In the genomic region with DNA sequence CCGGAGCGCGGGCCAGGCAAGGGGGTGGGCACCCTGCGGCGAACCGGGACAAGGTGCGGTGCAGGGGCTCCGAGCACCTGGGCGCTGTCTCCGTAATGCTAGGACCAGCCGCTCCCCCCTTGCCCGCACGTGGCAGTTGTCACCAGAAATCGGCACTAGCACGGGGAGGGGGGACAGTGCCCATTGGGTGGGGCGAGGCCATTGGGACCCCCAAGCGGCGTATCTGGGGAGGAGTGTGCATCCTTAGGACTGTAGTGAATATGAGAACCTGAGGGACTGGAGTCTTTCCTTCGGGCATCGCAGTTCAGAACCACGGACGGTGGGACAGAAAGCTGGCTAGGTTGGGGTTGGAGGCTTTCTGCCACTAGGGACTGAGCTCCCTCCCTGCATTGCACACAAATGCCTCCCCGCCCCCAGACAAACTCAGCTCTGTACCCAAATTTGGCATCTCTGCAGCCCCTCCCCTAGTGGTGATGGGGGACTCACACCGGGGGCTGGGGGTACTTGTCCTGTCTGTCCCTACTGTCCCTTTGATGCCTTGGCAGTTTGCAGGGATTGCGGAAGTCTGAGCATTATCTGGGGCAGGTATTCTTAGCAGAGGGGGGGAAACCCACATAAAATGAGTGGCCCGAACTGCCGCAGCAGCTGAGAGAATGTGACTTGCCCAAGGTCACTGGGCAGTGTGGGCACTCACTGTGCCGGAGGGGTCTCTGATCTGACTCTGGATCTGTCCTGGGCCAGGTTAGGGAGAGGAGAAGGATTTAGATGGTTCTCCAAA, we compare ENCODE assay signal across 8 mouse cellular contexts. TPM values are rescaled to one million over a fixed set of nuclear protein-coding genes. Genes with fewer than 3 reads are reported as not detected.
DNase-seq lines count a peak whose midpoint lies in the region; ATAC-seq lines count a peak whose summit lies in the region.

No protein-coding gene starts in this region.

- peak overlapping the region; percentile 83 for H3K4me3 ChIP-seq in hindbrain, embryonic 13.5 days
- peak overlapping the region; percentile 87 for H3K4me3 ChIP-seq in midbrain, embryonic 13.5 days (replicated peaks)

- H3K4me1 ChIP-seq in hindbrain, embryonic 13.5 days (replicated peaks): peaks cover 65% of the 10 kb centered on the region
- H3K4me1 ChIP-seq in midbrain, embryonic 13.5 days (replicated peaks): peaks cover 55% of the 10 kb centered on the region

- H3K36me3 ChIP-seq in hindbrain, embryonic 13.5 days: no peaks in the 10 kb centered on the region
- H3K36me3 ChIP-seq in midbrain, embryonic 13.5 days: no peaks in the 10 kb centered on the region

- ATAC-seq in hindbrain, embryonic 13.5 days (ENCODE audit: low FRiP score): peak; percentile 12
- peak; percentile 24 for ATAC-seq in midbrain, embryonic 13.5 days
- ATAC-seq in erythroblast, adult 5-6 weeks (replicated peaks; ENCODE audit: low FRiP score, poor library complexity, severe bottlenecking): no peak

- H3K9ac ChIP-seq in hindbrain, embryonic 13.5 days: peak overlapping the region; percentile 92
- H3K9ac ChIP-seq in midbrain, embryonic 13.5 days (replicated peaks): peak overlapping the region; percentile 85

- peak overlapping the region; percentile 80 for H3K4me2 ChIP-seq in hindbrain, embryonic 13.5 days
- H3K4me2 ChIP-seq in midbrain, embryonic 13.5 days (replicated peaks): peak overlapping the region; percentile 92

- peak; percentile 36 to 64 for DNase-seq in adrenal gland, adult (ENCODE audit: inconsistent age in 2 of 2, low spot score in 1 of 2)
- no peak for DNase-seq in adrenal gland, postnatal 4 days (ENCODE audit: low spot score in 2 of 2)
- peak; percentile 52 for DNase-seq in 3T3-L1 (ENCODE audit: low read depth, low spot score)
- peak; percentile 29 for DNase-seq in embryo, embryonic 11 days
- DNase-seq in kidney, adult 18-20 months: no peak

- peak overlapping the region; percentile 96 for H3K27ac ChIP-seq in hindbrain, embryonic 13.5 days
- H3K27ac ChIP-seq in midbrain, embryonic 13.5 days: peak overlapping the region; percentile 92

- H3K27me3 ChIP-seq in hindbrain, embryonic 13.5 days: peaks cover 29% of the 10 kb centered on the region
- peaks cover 47% of the 10 kb centered on the region for H3K27me3 ChIP-seq in midbrain, embryonic 13.5 days

- 8% methylated on average over 28 of the region's 28 CpGs for WGBS in hindbrain, embryonic 13.5 days
- WGBS in midbrain, embryonic 13.5 days: 6% methylated on average over 28 of the region's 28 CpGs

- H3K9me3 ChIP-seq in hindbrain, embryonic 13.5 days: no peaks in the 10 kb centered on the region
- H3K9me3 ChIP-seq in midbrain, embryonic 13.5 days: no peaks in the 10 kb centered on the region

RNA-seq across cellular contexts. Expression of a gene that starts 1.1 kb away (rescaled TPM):
- total RNA-seq in adrenal gland, postnatal 4 days (2021): 10 to 100 TPM; 15.1 to 16.1 TPM
- 2.9 and 4.2 TPM in 2 replicates for polyA plus RNA-seq in hindbrain, embryonic 13.5 days (2015; fragmentation: Nextera tagmentation; extraction: Ambion mirVana)
- polyA plus RNA-seq in midbrain, embryonic 13.5 days (2015; fragmentation: Nextera tagmentation; extraction: Ambion mirVana): 1.9 and 2.7 TPM in 2 replicates
- total RNA-seq in erythroblast, adult 5-6 weeks (2015; ENCODE audit: low replicate concordance): 0.84 TPM in 1 of 2 replicates, not detected in the other
- total RNA-seq in erythroblast, adult 5-6 weeks (2017; ENCODE audit: low replicate concordance): 1.1 TPM in 1 of 2 replicates, not detected in the other

RNA-seq across cellular contexts. Expression of a gene that starts 30.3 kb away (rescaled TPM):
- total RNA-seq in adrenal gland, postnatal 4 days (2021): 10 to 100 TPM; 78.8 to 85.3 TPM
- polyA plus RNA-seq in hindbrain, embryonic 13.5 days (2015; fragmentation: Nextera tagmentation; extraction: Ambion mirVana): 165 and 173 TPM in 2 replicates
- polyA plus RNA-seq in midbrain, embryonic 13.5 days (2015; fragmentation: Nextera tagmentation; extraction: Ambion mirVana): 169 and 170 TPM in 2 replicates
- 57.6 and 61.0 TPM in 2 replicates for total RNA-seq in erythroblast, adult 5-6 weeks (2015; ENCODE audit: low replicate concordance)
- 37.5 and 42.4 TPM in 2 replicates for total RNA-seq in erythroblast, adult 5-6 weeks (2017; ENCODE audit: low replicate concordance)

Comparison
In these comparisons a context has a peak if more than half of its experiments do, and no peak if none do; other contexts are left out.
1. DNase-seq: peak in adrenal gland, adult (2 of 2), 3T3-L1 (single experiment) and embryo, embryonic 11 days (single experiment); none in adrenal gland, postnatal 4 days (0 of 2) and kidney, adult 18-20 months (single experiment).
2. RNA of a gene that starts 1.1 kb away (total RNA-seq): 15.1 to 16.1 TPM in adrenal gland, postnatal 4 days; 0.84 to 1.1 TPM in erythroblast, adult 5-6 weeks; every median in the first group is over 4 times any median in the second.